Mouse (Mus musculus): ENCODE measurements around the gene Cym. TPM values are rescaled to one million over a fixed set of nuclear protein-coding genes. Genes with fewer than 3 reads are reported as not detected.

Cym gene
- polyA plus RNA-seq, 1 experiment from 2014 or later = not detected

Other genes starting within 250 kb of the Cym start
- gene Kcna3, start 185.6 kb downstream of the Cym start, polyA plus RNA-seq (2016; fragmentation: Nextera tagmentation; extraction: Ambion mirVana) = 4.4 and 5.3 TPM in 2 replicates
- 0.05 TPM in 1 of 2 replicates, not detected in the other for gene Kcna2, start 120.6 kb downstream of the Cym start, polyA plus RNA-seq (2016; fragmentation: Nextera tagmentation; extraction: Ambion mirVana)
- not detected in 2 replicates for gene Kcna10, start 38.7 kb downstream of the Cym start, polyA plus RNA-seq (2016; fragmentation: Nextera tagmentation; extraction: Ambion mirVana)
- gene A630076J17Rik, start 8.9 kb upstream of the Cym start, polyA plus RNA-seq (2016; fragmentation: Nextera tagmentation; extraction: Ambion mirVana) = not detected in 2 replicates
- not detected in 2 replicates for gene Prok1, start 18.0 kb upstream of the Cym start, polyA plus RNA-seq (2016; fragmentation: Nextera tagmentation; extraction: Ambion mirVana)
- 123 and 128 TPM in 2 replicates for gene Lamtor5, start 57.1 kb upstream of the Cym start, polyA plus RNA-seq (2016; fragmentation: Nextera tagmentation; extraction: Ambion mirVana)
- 1.0 and 1.2 TPM in 2 replicates for gene Slc16a4, start 69.5 kb upstream of the Cym start, polyA plus RNA-seq (2016; fragmentation: Nextera tagmentation; extraction: Ambion mirVana)
- gene Rbm15, start 111.9 kb upstream of the Cym start, polyA plus RNA-seq (2016; fragmentation: Nextera tagmentation; extraction: Ambion mirVana) = 13.6 and 14.2 TPM in 2 replicates
- not detected in 2 replicates for gene Kcnc4, start 237.8 kb upstream of the Cym start, polyA plus RNA-seq (2016; fragmentation: Nextera tagmentation; extraction: Ambion mirVana)